Mouse (Mus musculus) heart, embryonic 10.5 days (tissue): ENCODE measurements at regions not wholly inside any gene's neighbourhood (a gene's known extent, or its start where the extent isn't known, plus 50 kb on each side); places are given as distances from the start of the nearest gene placed in this dataset.

ENCODE experiments used
- DNase-seq: peaks from one replicate; pipeline ENCODE4 v3.0.0-alpha.2; 2017; ENCODE audit warnings: low spot score
- H3K27ac ChIP-seq: fragments of 300-500 bp; sonication (generic); 2 replicates; pipeline ENCODE4 v1.5.1; 2016; ENCODE audit warnings: mild to moderate bottlenecking
- H3K27me3 ChIP-seq: fragments of 300-500 bp; sonication (generic); 2 replicates; pipeline ENCODE4 v1.6.1; 2016; ENCODE audit warnings: mild to moderate bottlenecking; ENCODE audit not compliant: poor library complexity, insufficient read depth, severe bottlenecking
- H3K36me3 ChIP-seq: fragments of 300-500 bp; sonication (generic); 2 replicates; pipeline ENCODE4 v1.6.1; 2016; ENCODE audit warnings: mild to moderate bottlenecking, moderate library complexity
- H3K4me1 ChIP-seq: fragments of 300-500 bp; sonication (generic); 2 replicates; pipeline ENCODE4 v1.6.1; 2016; ENCODE audit warnings: mild to moderate bottlenecking
- H3K4me3 ChIP-seq: fragments of 300-500 bp; sonication (generic); 2 replicates; pipeline ENCODE4 v1.5.1; 2016; ENCODE audit warnings: mild to moderate bottlenecking, moderate library complexity
- H3K9me3 ChIP-seq: fragments of 300-500 bp; sonication (generic); 2 replicates; pipeline ENCODE4 v1.6.1; 2016; ENCODE audit warnings: mild to moderate bottlenecking, moderate library complexity
- WGBS: fragments of 180-500 bp; shearing (Covaris S2); methylation state at CpG from one replicate; pipeline ENCODE4 v1.1.7; 2016; 5-methylcytosine and 5-hydroxymethylcytosine counted together

- no peaks in the 10 kb centered on the region for H3K27me3 ChIP-seq
- peaks cover 5% of the 10 kb centered on the region; the same call in 1 of the 2 replicates for H3K4me1 ChIP-seq
- H3K27ac ChIP-seq, result no peak overlapping the region
- no peak overlapping the region for H3K4me3 ChIP-seq
- WGBS, result 86% methylated on average over 6 of the region's 6 CpGs
- H3K9me3 ChIP-seq, result no peaks in the 10 kb centered on the region
- H3K36me3 ChIP-seq, result no peaks in the 10 kb centered on the region
- DNase-seq, result peak; percentile 45
Measured at GRCm38 (mm10) chr9:113517756-113518155, 190.3 kb downstream of the Pdcd6ip start.

- H3K36me3 ChIP-seq, result no peaks in the 10 kb centered on the region
- DNase-seq, result no peak
- WGBS, result 84% methylated on average over 6 of the region's 6 CpGs
- peaks cover 5% of the 10 kb centered on the region; the same call in 1 of the 2 replicates for H3K4me1 ChIP-seq
- H3K27me3 ChIP-seq, result no peaks in the 10 kb centered on the region
- no peak overlapping the region for H3K27ac ChIP-seq
- H3K9me3 ChIP-seq, result no peaks in the 10 kb centered on the region
- H3K4me3 ChIP-seq, result no peak overlapping the region
Measured at GRCm38 (mm10) chr9:113515703-113516020, 192.4 kb downstream of the Pdcd6ip start.

GRCm38 (mm10) chr9:113514846-113515702, 193.0 kb downstream of the Pdcd6ip start:
- peaks cover 5% of the 10 kb centered on the region; the same call in 1 of the 2 replicates for H3K4me1 ChIP-seq
- no peaks in the 10 kb centered on the region for H3K27me3 ChIP-seq
- H3K27ac ChIP-seq, result no peak overlapping the region
- 88% methylated on average over 23 of the region's 23 CpGs for WGBS
- H3K4me3 ChIP-seq, result no peak overlapping the region
- DNase-seq, result peak; percentile 35
- H3K36me3 ChIP-seq, result no peaks in the 10 kb centered on the region
- H3K9me3 ChIP-seq, result no peaks in the 10 kb centered on the region

- H3K27ac ChIP-seq, result no peak overlapping the region
- no peaks in the 10 kb centered on the region for H3K27me3 ChIP-seq
- peak; percentile 24 for DNase-seq
- no peaks in the 10 kb centered on the region for H3K4me1 ChIP-seq
- no peaks in the 10 kb centered on the region for H3K36me3 ChIP-seq
- no peaks in the 10 kb centered on the region for H3K9me3 ChIP-seq
- 77% methylated on average over 5 of the region's 5 CpGs for WGBS
- H3K4me3 ChIP-seq, result no peak overlapping the region
Measured at GRCm38 (mm10) chr9:113511302-113511701, 196.8 kb downstream of the Pdcd6ip start.

GRCm38 (mm10) chr9:113509368-113509767, 198.7 kb downstream of the Pdcd6ip start:
- WGBS, result 88% methylated on average over 7 of the region's 7 CpGs

GRCm38 (mm10) chr9:113508821-113509220, 199.2 kb downstream of the Pdcd6ip start:
- H3K4me1 ChIP-seq, result no peaks in the 10 kb centered on the region
- no peaks in the 10 kb centered on the region for H3K36me3 ChIP-seq
- H3K4me3 ChIP-seq, result no peak overlapping the region
- no peaks in the 10 kb centered on the region for H3K9me3 ChIP-seq
- no peak overlapping the region for H3K27ac ChIP-seq
- peak; percentile 41 for DNase-seq
- 73% methylated on average over 3 of the region's 3 CpGs for WGBS
- no peaks in the 10 kb centered on the region for H3K27me3 ChIP-seq

More at GRCm38 (mm10) chr9:113509368-113509767, 198.7 kb downstream of the Pdcd6ip start:
- Histone ChIP-seq H3K4me1 (no peaks in the 10 kb centered on the region), H3K27ac (no peak overlapping the region), H3K9me3 (no peaks in the 10 kb centered on the region), H3K36me3 (no peaks in the 10 kb centered on the region), H3K4me3 (no peak overlapping the region), H3K27me3 (no peaks in the 10 kb centered on the region)
- DNase-seq, result no peak

- no peak for DNase-seq
- H3K4me1 ChIP-seq, result no peaks in the 10 kb centered on the region
Measured at GRCm38 (mm10) chr9:113507561-113508460, 200.2 kb downstream of the Pdcd6ip start.

GRCm38 (mm10) chr9:113499246-113499645, 208.8 kb downstream of the Pdcd6ip start:
- Histone ChIP-seq H3K4me3 (no peak overlapping the region), H3K36me3 (no peaks in the 10 kb centered on the region), H3K4me1 (no peaks in the 10 kb centered on the region), H3K27ac (no peak overlapping the region), H3K27me3 (no peaks in the 10 kb centered on the region), H3K9me3 (no peaks in the 10 kb centered on the region)
- DNase-seq, result no peak
- WGBS, result 75% methylated on average over 5 of the region's 5 CpGs

More at GRCm38 (mm10) chr9:113507561-113508460, 200.2 kb downstream of the Pdcd6ip start:
- no peak overlapping the region for H3K27ac ChIP-seq
- no peak overlapping the region for H3K4me3 ChIP-seq
- 79% methylated on average over 20 of the region's 20 CpGs for WGBS
- H3K9me3 ChIP-seq, result no peaks in the 10 kb centered on the region
- H3K27me3 ChIP-seq, result no peaks in the 10 kb centered on the region
- H3K36me3 ChIP-seq, result no peaks in the 10 kb centered on the region

GRCm38 (mm10) chr9:113496176-113496732, 211.8 kb downstream of the Pdcd6ip start:
- Histone ChIP-seq H3K27me3 (no peaks in the 10 kb centered on the region), H3K27ac (no peak overlapping the region), H3K36me3 (no peaks in the 10 kb centered on the region), H3K4me3 (no peak overlapping the region), H3K9me3 (no peaks in the 10 kb centered on the region), H3K4me1 (no peaks in the 10 kb centered on the region)
- 68% methylated on average over 7 of the region's 7 CpGs for WGBS
- DNase-seq, result peak; percentile 55

- no peak overlapping the region for H3K27ac ChIP-seq
- H3K9me3 ChIP-seq, result no peaks in the 10 kb centered on the region
- no peaks in the 10 kb centered on the region for H3K36me3 ChIP-seq
- DNase-seq, result no peak
- H3K27me3 ChIP-seq, result no peaks in the 10 kb centered on the region
- H3K4me1 ChIP-seq, result no peaks in the 10 kb centered on the region
- 78% methylated on average over 6 of the region's 6 CpGs for WGBS
- H3K4me3 ChIP-seq, result no peak overlapping the region
Measured at GRCm38 (mm10) chr9:113488651-113489050, 219.4 kb downstream of the Pdcd6ip start.

- H3K4me3 ChIP-seq, result no peak overlapping the region
- no peaks in the 10 kb centered on the region for H3K4me1 ChIP-seq
- H3K27me3 ChIP-seq, result no peaks in the 10 kb centered on the region
- H3K9me3 ChIP-seq, result no peaks in the 10 kb centered on the region
- 82% methylated on average over 6 of the region's 6 CpGs for WGBS
- no peaks in the 10 kb centered on the region for H3K36me3 ChIP-seq
- DNase-seq, result no peak
- H3K27ac ChIP-seq, result no peak overlapping the region
Measured at GRCm38 (mm10) chr9:113486494-113487081, 221.5 kb downstream of the Pdcd6ip start.

- Histone ChIP-seq H3K36me3 (no peaks in the 10 kb centered on the region), H3K27me3 (no peaks in the 10 kb centered on the region), H3K4me1 (no peaks in the 10 kb centered on the region), H3K27ac (no peak overlapping the region), H3K9me3 (0 out of 2 replicates have a peak, but pooled peaks cover 2% of the 10 kb centered on the region), H3K4me3 (no peak overlapping the region)
- WGBS, result 84% methylated on average over 3 of the region's 3 CpGs
- DNase-seq, result no peak
Measured at GRCm38 (mm10) chr9:113479897-113480296, 228.2 kb downstream of the Pdcd6ip start.
